Mouse (Mus musculus) forebrain, embryonic 11.5 days (tissue): ENCODE measurements around the gene Snx6. TPM values are rescaled to one million over a fixed set of nuclear protein-coding genes. Genes with fewer than 3 reads are reported as not detected.
"Not testable (repeated sequence)": the region's sequence is repeated elsewhere in the genome, so short reads cannot be mapped to it uniquely, and the experiment has no call there.

ENCODE experiments used
- ATAC-seq: fragments of 200-750 bp; cut with Nextera tagmentation; replicated peaks from 2 replicates; pipeline ENCODE4 v1.8.0; 2017; ENCODE audit warnings: moderate TSS enrichment; ENCODE audit not compliant: low FRiP score
- DNase-seq: peaks from one replicate; pipeline ENCODE4 v3.0.0-alpha.2; 2017; ENCODE audit warnings: low spot score
- H3K27ac ChIP-seq: fragments of 300-500 bp; sonication (generic); 2 replicates; pipeline ENCODE4 v1.5.1; 2014; ENCODE audit warnings: low read depth, low read length
- H3K27me3 ChIP-seq: fragments of 300-500 bp; sonication (generic); 2 replicates; pipeline ENCODE4 v1.6.1; 2014; ENCODE audit warnings: mild to moderate bottlenecking, low read length, mixed read lengths; ENCODE audit not compliant: control insufficient read depth, insufficient read depth
- H3K36me3 ChIP-seq: fragments of 300-500 bp; sonication (generic); 2 replicates; pipeline ENCODE4 v1.6.1; 2014; ENCODE audit warnings: mild to moderate bottlenecking, low read length, moderate library complexity, mixed read lengths; ENCODE audit not compliant: control insufficient read depth, insufficient read depth
- H3K4me1 ChIP-seq: fragments of 300-500 bp; sonication (generic); replicated peaks from 2 replicates; pipeline ENCODE4 v1.6.1; 2014; ENCODE audit warnings: low read length, mixed read lengths; ENCODE audit not compliant: control insufficient read depth, insufficient read depth
- H3K4me2 ChIP-seq: fragments of 300-500 bp; sonication (generic); 2 replicates; pipeline ENCODE4 v1.6.1; 2014; ENCODE audit warnings: low read depth, mild to moderate bottlenecking, low read length, moderate library complexity, mixed read lengths; ENCODE audit not compliant: severe bottlenecking
- H3K4me3 ChIP-seq: fragments of 300-500 bp; sonication (generic); 2 replicates; pipeline ENCODE4 v1.5.1; 2014; ENCODE audit warnings: low read depth, low read length
- H3K9ac ChIP-seq: fragments of 300-500 bp; sonication (generic); 2 replicates; pipeline ENCODE4 v1.6.1; 2014; ENCODE audit warnings: low read length
- H3K9me3 ChIP-seq: fragments of 300-500 bp; sonication (generic); 2 replicates; pipeline ENCODE4 v1.6.1; 2016; ENCODE audit warnings: low read length, mixed read lengths; ENCODE audit not compliant: control insufficient read depth
- WGBS: fragments of 180-500 bp; shearing (Covaris S2); extraction: QIAGEN DNeasy Blood & Tissue Kit; methylation state at CpG from one replicate; pipeline ENCODE4 v1.1.7; 2014; 5-methylcytosine and 5-hydroxymethylcytosine counted together
- polyA plus RNA-seq: library from polyadenylated mRNA; unstranded; fragments of >200 nt; fragmentation: Nextera tagmentation; extraction: Ambion mirVana; gene quantifications from 2 replicates; pipeline ENCODE4 v1.2.1, GENCODE M21; 2014

Snx6 gene
- polyA plus RNA-seq, 1 experiment from 2014 or later: 226 TPM

- not testable (repeated sequence) for H3K4me1 ChIP-seq, H3K36me3 ChIP-seq, H3K4me2 ChIP-seq, H3K4me3 ChIP-seq, H3K9ac ChIP-seq, DNase-seq, ATAC-seq, H3K27me3 ChIP-seq, H3K27ac ChIP-seq, H3K9me3 ChIP-seq
- WGBS: 79% methylated on average over 1 of the region's 1 CpGs
Observed at GRCm38 (mm10) chr12:54831927-54832326, 36.4 kb upstream of the Snx6 start.

GRCm38 (mm10) chr12:54830574-54830973 is 35.1 kb upstream of the Snx6 start:
- 21% methylated on average over 6 of the region's 6 CpGs for WGBS
- no peak overlapping the region for H3K4me2 ChIP-seq
- ATAC-seq (0 out of 2 replicates have a peak, but pooled peaks have one; percentile 60), DNase-seq (peak; percentile 87)
- no peaks in the 10 kb centered on the region for H3K9me3 ChIP-seq
- H3K27me3 ChIP-seq: no peaks in the 10 kb centered on the region
- no peak overlapping the region for H3K9ac ChIP-seq
- H3K27ac ChIP-seq: no peak overlapping the region
- 0 out of 2 replicates have a peak, but pooled peaks cover 2% of the 10 kb centered on the region for H3K4me1 ChIP-seq
- H3K36me3 ChIP-seq: no peaks in the 10 kb centered on the region
- no peak overlapping the region for H3K4me3 ChIP-seq

GRCm38 (mm10) chr12:54829876-54830275 is 34.4 kb upstream of the Snx6 start:
- H3K4me2 ChIP-seq: no peak overlapping the region
- H3K27me3 ChIP-seq: no peaks in the 10 kb centered on the region
- no peaks in the 10 kb centered on the region for H3K36me3 ChIP-seq
- H3K4me1 ChIP-seq: 0 out of 2 replicates have a peak, but pooled peaks cover under 1% of the 10 kb centered on the region
- H3K27ac ChIP-seq: no peak overlapping the region
- ATAC-seq: no peak
- no peak overlapping the region for H3K4me3 ChIP-seq
- 64% methylated on average over 5 of the region's 5 CpGs for WGBS
- H3K9ac ChIP-seq: no peak overlapping the region
- H3K9me3 ChIP-seq: no peaks in the 10 kb centered on the region
- no peak for DNase-seq

- Histone ChIP-seq H3K9me3 (no peaks in the 10 kb centered on the region), H3K36me3 (no peaks in the 10 kb centered on the region), H3K27ac (no peak overlapping the region), H3K4me3 (no peak overlapping the region), H3K27me3 (no peaks in the 10 kb centered on the region), H3K4me1 (no peaks in the 10 kb centered on the region), H3K9ac (no peak overlapping the region), H3K4me2 (no peak overlapping the region)
- ATAC-seq: no peak
- 86% methylated on average over 1 of the region's 1 CpGs for WGBS
- no peak for DNase-seq
Observed at GRCm38 (mm10) chr12:54828043-54828442, 32.5 kb upstream of the Snx6 start.

- no peak overlapping the region for H3K27ac ChIP-seq
- DNase-seq (no peak), ATAC-seq (no peak)
- no peak overlapping the region for H3K4me3 ChIP-seq
- H3K4me1 ChIP-seq: no peaks in the 10 kb centered on the region
- no peaks in the 10 kb centered on the region for H3K27me3 ChIP-seq
- no peak overlapping the region for H3K9ac ChIP-seq
- H3K9me3 ChIP-seq: no peaks in the 10 kb centered on the region
- no peaks in the 10 kb centered on the region for H3K36me3 ChIP-seq
- H3K4me2 ChIP-seq: no peak overlapping the region
- 96% methylated on average over 3 of the region's 3 CpGs for WGBS
Observed at GRCm38 (mm10) chr12:54825202-54825601, 29.7 kb upstream of the Snx6 start.

GRCm38 (mm10) chr12:54822836-54823426 is 27.4 kb upstream of the Snx6 start:
- no peak overlapping the region for H3K27ac ChIP-seq
- H3K27me3 ChIP-seq: no peaks in the 10 kb centered on the region
- no peaks in the 10 kb centered on the region for H3K36me3 ChIP-seq
- H3K4me3 ChIP-seq: no peak overlapping the region
- ATAC-seq (no peak), DNase-seq (no peak)
- no peak overlapping the region for H3K4me2 ChIP-seq
- H3K9ac ChIP-seq: no peak overlapping the region
- WGBS: 80% methylated on average over 4 of the region's 4 CpGs
- no peaks in the 10 kb centered on the region for H3K9me3 ChIP-seq
- no peaks in the 10 kb centered on the region for H3K4me1 ChIP-seq

- no peaks in the 10 kb centered on the region for H3K36me3 ChIP-seq
- ATAC-seq: no peak
- DNase-seq: no peak
- H3K4me2 ChIP-seq: no peak overlapping the region
- no peaks in the 10 kb centered on the region for H3K27me3 ChIP-seq
- no peaks in the 10 kb centered on the region for H3K9me3 ChIP-seq
- no peak overlapping the region for H3K9ac ChIP-seq
- no peak overlapping the region for H3K27ac ChIP-seq
- 51% methylated on average over 2 of the region's 2 CpGs for WGBS
- no peaks in the 10 kb centered on the region for H3K4me1 ChIP-seq
- H3K4me3 ChIP-seq: no peak overlapping the region
Observed at GRCm38 (mm10) chr12:54820684-54821161, 25.2 kb upstream of the Snx6 start.

- H3K9me3 ChIP-seq: no peaks in the 10 kb centered on the region
- H3K9ac ChIP-seq: no peak overlapping the region
- H3K4me1 ChIP-seq: no peaks in the 10 kb centered on the region
- H3K4me3 ChIP-seq: no peak overlapping the region
- no peak overlapping the region for H3K4me2 ChIP-seq
- H3K27me3 ChIP-seq: no peaks in the 10 kb centered on the region
- WGBS: 75% methylated on average over 6 of the region's 6 CpGs
- H3K36me3 ChIP-seq: no peaks in the 10 kb centered on the region
- no peak for ATAC-seq
- H3K27ac ChIP-seq: no peak overlapping the region
- no peak for DNase-seq
Observed at GRCm38 (mm10) chr12:54819181-54819935, 23.9 kb upstream of the Snx6 start.
